Mouse (Mus musculus) kidney, postnatal 0 days (tissue): ENCODE data around the gene Gm42791. TPM values are rescaled to one million over a fixed set of nuclear protein-coding genes. Genes with fewer than 3 reads are reported as not detected.

Experiments
- ATAC-seq: fragments of 200-750 bp; cut with Nextera tagmentation; replicated peaks from 2 replicates; pipeline ENCODE4 v1.8.0; 2017; ENCODE audit warnings: low read depth, moderate number of reproducible peaks, moderate TSS enrichment, moderate library complexity; ENCODE audit not compliant: low FRiP score
- DNase-seq: peaks from one replicate; pipeline ENCODE4 v3.0.0-alpha.2; 2016; ENCODE audit warnings: low spot score
- H3K27ac ChIP-seq: fragments of 300-500 bp; sonication (generic); 2 replicates; pipeline ENCODE4 v1.5.1; 2014; ENCODE audit warnings: mild to moderate bottlenecking
- H3K27me3 ChIP-seq: fragments of 300-500 bp; sonication (generic); 2 replicates; pipeline ENCODE4 v1.6.1; 2014; ENCODE audit warnings: low read length, mixed read lengths; ENCODE audit not compliant: insufficient read depth
- H3K36me3 ChIP-seq: fragments of 300-500 bp; sonication (generic); 2 replicates; pipeline ENCODE4 v1.6.1; 2014; ENCODE audit warnings: low read length, mixed read lengths; ENCODE audit not compliant: insufficient read depth
- H3K4me1 ChIP-seq: fragments of 300-500 bp; sonication (generic); replicated peaks from 2 replicates; pipeline ENCODE4 v1.6.1; 2014; ENCODE audit warnings: antibody characterized with exemption, low read length, mixed read lengths; ENCODE audit not compliant: insufficient read depth
- H3K4me2 ChIP-seq: fragments of 300-500 bp; sonication (generic); 2 replicates; pipeline ENCODE4 v1.6.1; 2014; ENCODE audit warnings: mild to moderate bottlenecking, low read length, moderate library complexity, mixed read lengths
- H3K4me3 ChIP-seq: fragments of 300-500 bp; sonication (generic); replicated peaks from 2 replicates; pipeline ENCODE4 v1.5.1; 2014; ENCODE audit warnings: low read depth, low read length
- H3K9ac ChIP-seq: fragments of 300-500 bp; sonication (generic); 2 replicates; pipeline ENCODE4 v1.6.1; 2014; ENCODE audit warnings: low read depth, low read length
- H3K9me3 ChIP-seq: fragments of 300-500 bp; sonication (generic); replicated peaks from 2 replicates; pipeline ENCODE4 v1.6.1; 2016; ENCODE audit warnings: low read length, inconsistent platforms, mixed read lengths
- CTCF ChIP-seq: IDR thresholded peaks from 2 replicates; pipeline ENCODE4 v1.5.1; 2016; ENCODE audit warnings: antibody characterized with exemption, low read depth, mild to moderate bottlenecking, moderate library complexity
- WGBS: fragments of 180-500 bp; shearing (Covaris S2); extraction: QIAGEN DNeasy Blood & Tissue Kit; methylation state at CpG from one replicate; pipeline ENCODE4 v1.1.7; 2014; 5-methylcytosine and 5-hydroxymethylcytosine counted together
- polyA plus RNA-seq: library from polyadenylated mRNA; unstranded; fragments of >200 nt; fragmentation: Nextera tagmentation; extraction: Ambion mirVana; gene quantifications from 2 replicates; pipeline ENCODE4 v1.2.1, GENCODE M21; 2015

Gm42791 gene
- polyA plus RNA-seq, 1 experiment from 2014 or later, result not detected

DNA sequence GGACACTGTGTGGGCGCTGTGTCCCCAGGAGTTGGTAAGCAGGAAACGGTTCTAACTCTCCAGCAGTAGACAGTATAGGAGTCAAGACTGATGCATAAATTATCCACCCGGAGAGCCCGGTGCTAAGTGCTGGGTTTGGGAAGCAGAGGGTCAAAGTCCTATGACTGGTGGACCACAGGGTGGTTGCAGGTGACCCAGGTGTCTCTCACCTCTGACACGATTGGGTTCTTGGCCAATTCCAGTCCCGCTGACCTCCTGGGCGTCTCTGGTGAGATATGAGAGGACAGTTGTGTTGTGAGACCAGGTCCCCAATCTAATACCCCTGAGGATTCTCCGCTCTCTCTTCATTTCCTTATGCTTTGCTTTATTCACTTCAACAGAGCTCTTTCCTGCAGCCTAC is 139.9 kb downstream of the Gm42791 start:
- H3K27me3 ChIP-seq, result no peaks in the 10 kb centered on the region
- WGBS, result 69% methylated on average over 8 of the region's 8 CpGs
- no peak for TF ChIP-seq CTCF
- ATAC-seq (no peak), DNase-seq (no peak)
- H3K9ac ChIP-seq, result no peak overlapping the region
- no peaks in the 10 kb centered on the region for H3K4me1 ChIP-seq
- H3K4me2 ChIP-seq, result no peak overlapping the region
- H3K27ac ChIP-seq, result no peak overlapping the region
- H3K9me3 ChIP-seq, result no peaks in the 10 kb centered on the region
- H3K4me3 ChIP-seq, result no peak overlapping the region
- no peaks in the 10 kb centered on the region for H3K36me3 ChIP-seq

DNA sequence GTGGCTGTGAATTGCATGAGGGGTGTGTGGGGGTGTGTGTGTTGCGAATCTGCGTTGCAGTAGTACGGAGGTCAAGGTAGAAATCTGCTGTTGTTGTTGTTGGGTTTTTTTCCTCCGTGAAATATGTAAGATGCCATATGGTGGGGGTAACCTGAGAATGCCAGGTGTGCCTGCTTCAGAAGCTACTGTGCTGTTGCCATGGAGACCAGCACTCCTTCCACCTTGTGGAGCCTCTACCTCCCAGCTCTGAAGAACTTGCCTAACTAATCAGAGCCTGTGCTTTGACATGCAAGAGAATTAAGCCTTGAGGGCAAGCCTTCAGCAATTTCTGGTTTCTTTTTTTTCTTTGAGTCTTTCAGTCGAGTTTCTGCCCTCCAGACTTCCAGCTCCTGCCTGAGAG is 140.8 kb downstream of the Gm42791 start:
- WGBS, result 29% methylated on average over 5 of the region's 5 CpGs
- no peaks in the 10 kb centered on the region for H3K9me3 ChIP-seq
- H3K4me2 ChIP-seq, result no peak overlapping the region
- H3K36me3 ChIP-seq, result no peaks in the 10 kb centered on the region
- no peak overlapping the region for H3K4me3 ChIP-seq
- DNase-seq (no peak), ATAC-seq (no peak)
- no peaks in the 10 kb centered on the region for H3K27me3 ChIP-seq
- H3K4me1 ChIP-seq, result no peaks in the 10 kb centered on the region
- H3K9ac ChIP-seq, result no peak overlapping the region
- no peak for TF ChIP-seq CTCF
- no peak overlapping the region for H3K27ac ChIP-seq

DNA sequence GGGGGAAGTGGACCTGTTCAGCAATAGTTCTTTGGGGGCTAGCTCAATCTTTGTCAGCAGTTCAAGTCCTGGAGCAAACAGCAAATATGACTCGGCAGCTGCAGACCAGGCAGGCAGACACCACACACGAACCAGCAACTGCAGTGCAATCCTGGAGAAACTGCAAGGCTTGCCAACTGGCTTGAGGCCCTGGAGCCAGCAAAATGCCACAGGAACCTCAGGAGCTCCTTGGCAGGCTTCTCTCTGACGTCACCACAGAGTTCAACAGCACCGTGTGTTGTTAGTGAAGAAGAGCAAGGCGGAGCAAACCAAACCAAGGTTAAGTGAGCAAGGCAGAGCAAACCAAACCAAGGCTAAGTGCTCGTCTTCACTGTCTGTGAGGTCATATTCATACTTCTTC is 145.4 kb downstream of the Gm42791 start:
- Histone ChIP-seq H3K4me1 (no peaks in the 10 kb centered on the region), H3K4me2 (no peak overlapping the region), H3K4me3 (no peak overlapping the region), H3K27ac (no peak overlapping the region), H3K27me3 (no peaks in the 10 kb centered on the region), H3K9me3 (no peaks in the 10 kb centered on the region), H3K9ac (no peak overlapping the region), H3K36me3 (no peaks in the 10 kb centered on the region)
- no peak for ATAC-seq
- 88% methylated on average over 6 of the region's 6 CpGs for WGBS
- no peak for DNase-seq
- no peak for TF ChIP-seq CTCF

DNA sequence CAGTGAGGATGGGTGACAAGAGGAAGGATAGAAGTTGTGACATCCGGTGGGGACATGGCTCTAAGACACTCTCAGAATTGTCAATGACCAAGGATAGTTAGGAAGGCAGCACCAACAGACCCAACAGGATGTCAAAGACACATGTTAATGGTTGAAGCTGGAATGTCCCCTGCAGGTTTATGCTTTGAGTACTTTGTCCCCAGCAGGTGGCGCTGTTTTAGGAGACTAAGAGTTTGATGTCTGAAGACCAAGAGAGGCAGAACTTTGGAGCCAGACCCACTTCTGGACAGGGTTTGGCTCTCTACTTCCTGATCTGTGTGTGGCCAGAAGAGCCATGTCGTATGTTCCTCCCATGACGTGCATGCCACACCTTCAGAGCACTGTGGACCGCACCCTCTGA is 147.9 kb downstream of the Gm42791 start:
- Histone ChIP-seq H3K27me3 (no peaks in the 10 kb centered on the region), H3K9ac (no peak overlapping the region), H3K4me2 (no peak overlapping the region), H3K9me3 (no peaks in the 10 kb centered on the region), H3K27ac (no peak overlapping the region), H3K4me1 (no peaks in the 10 kb centered on the region), H3K36me3 (no peaks in the 10 kb centered on the region), H3K4me3 (no peak overlapping the region)
- DNase-seq, result no peak
- WGBS, result 98% methylated on average over 5 of the region's 5 CpGs
- TF ChIP-seq CTCF, result peak; percentile 55
- ATAC-seq, result no peak

Other genes with a start within 250 kb of the Gm42791 start
- gene Katnal1, start 65.8 kb downstream of the Gm42791 start, polyA plus RNA-seq, result 6.6 and 7.3 TPM in 2 replicates
- gene Uspl1, start 189.2 kb upstream of the Gm42791 start, polyA plus RNA-seq, result 29.2 and 33.6 TPM in 2 replicates
- gene Hmgb1, start 189.3 kb upstream of the Gm42791 start, polyA plus RNA-seq, result 1,196 and 1,208 TPM in 2 replicates